Mouse (Mus musculus): Measurements from ENCODE around the gene Spata16. TPM values are rescaled to one million over a fixed set of nuclear protein-coding genes. Genes with fewer than 3 reads are reported as not detected.
A peak's percentile ranks its signal among the peaks of the same experiment; 100 is the strongest.

The Spata16 gene
- polyA plus RNA-seq, 1 experiment from 2014 or later: not detected

GRCm38 (mm10) chr3:26924212-26924611, 286.8 kb downstream of the Spata16 start:
- WGBS: 61% methylated on average over 3 of the region's 3 CpGs
- no peak overlapping the region for H3K9ac ChIP-seq

DNA sequence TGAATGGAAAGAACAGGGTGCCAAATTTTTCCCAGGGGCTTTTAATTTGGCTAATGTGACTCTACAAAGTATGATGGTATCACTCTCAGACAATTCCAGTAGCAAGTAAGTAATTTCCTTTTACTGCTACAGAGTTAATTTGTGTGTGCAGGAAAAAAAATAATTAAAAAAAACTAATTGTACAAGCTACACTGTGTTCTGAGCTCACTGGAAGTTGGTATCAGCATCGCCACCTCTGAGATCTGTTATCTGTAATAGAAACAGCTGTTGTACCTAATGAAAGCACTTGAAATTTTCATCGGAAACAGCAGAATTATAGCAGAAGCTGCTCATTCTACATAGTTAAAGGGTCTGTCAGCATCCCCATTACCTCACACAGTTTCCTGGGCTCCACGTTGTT, 295.7 kb downstream of the Spata16 start:
- ATAC-seq (replicated peaks; ENCODE audit: low FRiP score): no peak
- no peak overlapping the region for H3K4me2 ChIP-seq
- H3K27me3 ChIP-seq: no peaks in the 10 kb centered on the region
- H3K36me3 ChIP-seq: no peaks in the 10 kb centered on the region
- H3K9me3 ChIP-seq (replicated peaks): no peaks in the 10 kb centered on the region
- no peak overlapping the region for H3K27ac ChIP-seq
- no peak overlapping the region for H3K9ac ChIP-seq
- no peaks in the 10 kb centered on the region for H3K4me1 ChIP-seq
- no peak overlapping the region for H3K4me3 ChIP-seq (replicated peaks)
- 67% methylated on average over 3 of the region's 3 CpGs for WGBS

More at GRCm38 (mm10) chr3:26924212-26924611, 286.8 kb downstream of the Spata16 start:
- H3K4me3 ChIP-seq (replicated peaks): no peak overlapping the region
- no peaks in the 10 kb centered on the region for H3K27me3 ChIP-seq
- no peak overlapping the region for H3K4me2 ChIP-seq
- peaks cover 5% of the 10 kb centered on the region for H3K9me3 ChIP-seq (replicated peaks)
- no peak overlapping the region for H3K27ac ChIP-seq
- no peaks in the 10 kb centered on the region for H3K36me3 ChIP-seq
- no peak for ATAC-seq (replicated peaks; ENCODE audit: low FRiP score)
- H3K4me1 ChIP-seq: no peaks in the 10 kb centered on the region

GRCm38 (mm10) chr3:26936897-26937590, 299.6 kb downstream of the Spata16 start:
- Histone ChIP-seq H3K27ac (no peak overlapping the region), H3K36me3 (no peaks in the 10 kb centered on the region), H3K27me3 (no peaks in the 10 kb centered on the region), H3K4me2 (no peak overlapping the region), H3K4me1 (no peaks in the 10 kb centered on the region), H3K9me3 (replicated peaks) (no peaks in the 10 kb centered on the region), H3K4me3 (replicated peaks) (no peak overlapping the region), H3K9ac (no peak overlapping the region)
- 62% methylated on average over 22 of the region's 22 CpGs for WGBS
- no peak for ATAC-seq (replicated peaks; ENCODE audit: low FRiP score)

DNA sequence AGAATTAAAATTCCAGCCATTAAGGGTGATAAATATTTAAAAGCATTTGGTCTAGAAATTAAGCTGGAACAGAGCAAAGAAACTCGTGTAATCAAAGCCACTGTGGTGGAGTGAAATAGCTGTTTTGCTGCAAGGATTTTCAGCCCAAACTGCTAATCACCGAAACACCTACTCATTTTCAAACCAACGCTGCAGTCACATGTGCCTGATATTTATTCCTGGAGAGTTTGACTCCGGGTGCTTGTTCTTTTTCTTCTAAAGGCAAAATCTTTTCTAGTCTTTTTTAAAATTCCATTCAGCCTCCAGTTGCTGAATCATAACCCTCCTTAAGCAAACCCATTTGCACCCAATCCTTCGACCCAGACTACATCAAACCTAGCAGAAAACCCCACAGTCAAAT, 329.4 kb downstream of the Spata16 start:
- Histone ChIP-seq H3K9me3 (replicated peaks) (no peaks in the 10 kb centered on the region), H3K36me3 (no peaks in the 10 kb centered on the region), H3K4me1 (no peaks in the 10 kb centered on the region), H3K4me2 (no peak overlapping the region), H3K4me3 (replicated peaks) (no peak overlapping the region), H3K27me3 (no peaks in the 10 kb centered on the region), H3K9ac (no peak overlapping the region), H3K27ac (no peak overlapping the region)
- 82% methylated on average over 5 of the region's 5 CpGs for whole genome bisulfite sequencing
- ATAC-seq (replicated peaks; ENCODE audit: low FRiP score): no peak

- no peak overlapping the region for H3K4me2 ChIP-seq
- no peaks in the 10 kb centered on the region for H3K9me3 ChIP-seq (replicated peaks)
- no peaks in the 10 kb centered on the region for H3K27me3 ChIP-seq
- no peaks in the 10 kb centered on the region for H3K4me1 ChIP-seq
- peak; percentile 52 for ATAC-seq (replicated peaks; ENCODE audit: low FRiP score)
- H3K4me3 ChIP-seq (replicated peaks): no peak overlapping the region
- H3K27ac ChIP-seq: no peak overlapping the region
- no peak overlapping the region for H3K9ac ChIP-seq
- H3K36me3 ChIP-seq: no peaks in the 10 kb centered on the region
- 64% methylated on average over 3 of the region's 3 CpGs for WGBS
Measured at GRCm38 (mm10) chr3:26968852-26969513, 331.6 kb downstream of the Spata16 start.

- peak overlapping the region; percentile 19; the same call in 1 of the 2 replicates for H3K27ac ChIP-seq
- H3K9me3 ChIP-seq (replicated peaks): no peaks in the 10 kb centered on the region
- ATAC-seq (replicated peaks; ENCODE audit: low FRiP score): no peak
- no peaks in the 10 kb centered on the region for H3K27me3 ChIP-seq
- 85% methylated on average over 3 of the region's 3 CpGs for WGBS
- H3K36me3 ChIP-seq: no peaks in the 10 kb centered on the region
- H3K9ac ChIP-seq: no peak overlapping the region
- H3K4me2 ChIP-seq: no peak overlapping the region
- no peak overlapping the region for H3K4me3 ChIP-seq (replicated peaks)
- no peaks in the 10 kb centered on the region for H3K4me1 ChIP-seq
Measured at GRCm38 (mm10) chr3:26970529-26970928, 333.1 kb downstream of the Spata16 start.

GRCm38 (mm10) chr3:26971276-26971675, 333.9 kb downstream of the Spata16 start:
- H3K9me3 ChIP-seq (replicated peaks): no peaks in the 10 kb centered on the region
- no peak overlapping the region for H3K9ac ChIP-seq
- no peaks in the 10 kb centered on the region for H3K36me3 ChIP-seq
- H3K27me3 ChIP-seq: no peaks in the 10 kb centered on the region
- 27% methylated on average over 1 of the region's 1 CpGs for WGBS
- peak; percentile 78 for ATAC-seq (replicated peaks; ENCODE audit: low FRiP score)
- no peak overlapping the region for H3K4me2 ChIP-seq
- no peak overlapping the region for H3K4me3 ChIP-seq (replicated peaks)
- H3K27ac ChIP-seq: no peak overlapping the region
- no peaks in the 10 kb centered on the region for H3K4me1 ChIP-seq

- WGBS: 12% methylated on average over 1 of the region's 1 CpGs
- ATAC-seq (replicated peaks; ENCODE audit: low FRiP score): no peak
- Histone ChIP-seq H3K4me1 (no peaks in the 10 kb centered on the region), H3K9me3 (replicated peaks) (no peaks in the 10 kb centered on the region), H3K9ac (no peak overlapping the region), H3K27ac (no peak overlapping the region), H3K36me3 (no peaks in the 10 kb centered on the region), H3K27me3 (no peaks in the 10 kb centered on the region), H3K4me3 (replicated peaks) (no peak overlapping the region), H3K4me2 (no peak overlapping the region)
Measured at GRCm38 (mm10) chr3:26972105-26972504, 334.7 kb downstream of the Spata16 start.

DNA sequence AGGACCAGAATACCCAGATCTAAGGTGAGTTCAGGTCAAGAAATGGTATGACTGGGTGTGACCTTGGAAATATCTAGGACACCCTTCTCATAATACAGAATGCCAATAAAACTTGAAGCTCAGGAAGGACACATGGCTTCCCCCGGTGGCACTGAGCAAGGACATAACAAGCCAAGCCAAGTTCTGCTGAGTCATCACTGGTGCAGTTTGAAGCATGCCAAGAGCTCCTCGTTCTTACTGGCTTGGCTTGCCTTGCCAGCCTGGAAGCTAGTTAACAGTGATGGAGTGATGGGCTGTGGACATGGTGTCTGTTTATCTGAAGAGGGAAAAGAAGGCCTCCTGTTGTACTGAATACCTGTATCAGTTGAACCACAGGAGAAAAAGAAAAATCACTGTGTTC, 342.2 kb downstream of the Spata16 start:
- Histone ChIP-seq H3K4me1 (peaks cover 8% of the 10 kb centered on the region), H3K9ac (no peak overlapping the region), H3K27me3 (no peaks in the 10 kb centered on the region), H3K27ac (no peak overlapping the region), H3K9me3 (replicated peaks) (no peaks in the 10 kb centered on the region), H3K4me2 (no peak overlapping the region), H3K4me3 (replicated peaks) (no peak overlapping the region), H3K36me3 (no peaks in the 10 kb centered on the region)
- 72% methylated on average over 2 of the region's 2 CpGs for WGBS
- ATAC-seq (replicated peaks; ENCODE audit: low FRiP score): no peak

- WGBS: 94% methylated on average over 3 of the region's 3 CpGs
Measured at GRCm38 (mm10) chr3:26980371-26980770, 343.0 kb downstream of the Spata16 start.

GRCm38 (mm10) chr3:26981979-26982623, 344.7 kb downstream of the Spata16 start:
- no peak for ATAC-seq (replicated peaks; ENCODE audit: low FRiP score)
- 44% methylated on average over 6 of the region's 6 CpGs for WGBS
- H3K9ac ChIP-seq: no peak overlapping the region

More at GRCm38 (mm10) chr3:26980371-26980770, 343.0 kb downstream of the Spata16 start:
- peaks cover 8% of the 10 kb centered on the region for H3K4me1 ChIP-seq
- H3K4me2 ChIP-seq: no peak overlapping the region
- H3K27ac ChIP-seq: no peak overlapping the region
- no peak for ATAC-seq (replicated peaks; ENCODE audit: low FRiP score)
- H3K4me3 ChIP-seq (replicated peaks): no peak overlapping the region
- no peaks in the 10 kb centered on the region for H3K9me3 ChIP-seq (replicated peaks)
- H3K36me3 ChIP-seq: no peaks in the 10 kb centered on the region
- no peak overlapping the region for H3K9ac ChIP-seq
- no peaks in the 10 kb centered on the region for H3K27me3 ChIP-seq

GRCm38 (mm10) chr3:26983749-26984148, 346.3 kb downstream of the Spata16 start:
- no peaks in the 10 kb centered on the region for H3K36me3 ChIP-seq
- no peak overlapping the region for H3K9ac ChIP-seq
- no peak overlapping the region for H3K4me2 ChIP-seq
- no peaks in the 10 kb centered on the region for H3K27me3 ChIP-seq
- peaks cover 8% of the 10 kb centered on the region for H3K4me1 ChIP-seq
- 65% methylated on average over 6 of the region's 6 CpGs for WGBS
- no peak overlapping the region for H3K4me3 ChIP-seq (replicated peaks)
- peak; percentile 52 for ATAC-seq (replicated peaks; ENCODE audit: low FRiP score)
- H3K9me3 ChIP-seq (replicated peaks): no peaks in the 10 kb centered on the region
- H3K27ac ChIP-seq: no peak overlapping the region

More at GRCm38 (mm10) chr3:26981979-26982623, 344.7 kb downstream of the Spata16 start:
- H3K27me3 ChIP-seq: no peaks in the 10 kb centered on the region
- no peak overlapping the region for H3K4me2 ChIP-seq
- H3K9me3 ChIP-seq (replicated peaks): no peaks in the 10 kb centered on the region
- H3K27ac ChIP-seq: no peak overlapping the region
- no peaks in the 10 kb centered on the region for H3K36me3 ChIP-seq
- H3K4me1 ChIP-seq: peaks cover 8% of the 10 kb centered on the region
- H3K4me3 ChIP-seq (replicated peaks): no peak overlapping the region

Measured in kidney, embryonic 15.5 days (tissue).